Mouse (Mus musculus): Measurements from ENCODE around the gene Ulk4. TPM values are rescaled to one million over a fixed set of nuclear protein-coding genes. Genes with fewer than 3 reads are reported as not detected.

The Ulk4 gene
- polyA plus RNA-seq, 1 experiment from 2014 or later, result 153 TPM

GRCm38 (mm10) chr9:121297171-121298064, 20.4 kb upstream of the Ulk4 start, which contains the start of gene Trak1:
TSS of gene Trak1 (plus strand) at chr9:121297502.
- peak within 1 kb of the TSS; percentile 82 for H3K4me2 ChIP-seq (ENCODE audit: low read depth)
- DNase-seq (ENCODE audit: low spot score), result peak; percentile 75
- H3K9ac ChIP-seq (ENCODE audit: low read length), result peak within 1 kb of the TSS; percentile 81
- peak within 1 kb of the TSS; percentile 56 for H3K4me3 ChIP-seq (ENCODE audit: low read depth, low read length)
- 0% methylated on average over 64 of the region's 116 CpGs for WGBS
- H3K36me3 ChIP-seq (ENCODE audit: control insufficient read depth, insufficient read depth, low read length), result no peaks in the 10 kb centered on the region
- peak; percentile 80 for ATAC-seq (ENCODE audit: insufficient read depth, low FRiP score, low TSS enrichment)
- H3K27ac ChIP-seq (ENCODE audit: low read depth, low read length), result 0 out of 2 replicates have a peak within 1 kb of the TSS, but pooled peaks have one; percentile 39
- no peaks in the 10 kb centered on the region for H3K27me3 ChIP-seq (ENCODE audit: control insufficient read depth, insufficient read depth, low read length)
- H3K4me1 ChIP-seq (ENCODE audit: control insufficient read depth, insufficient read depth, low read length), result peaks cover 34% of the 10 kb centered on the region
- no peaks in the 10 kb centered on the region for H3K9me3 ChIP-seq (ENCODE audit: control insufficient read depth, low read length)

DNA sequence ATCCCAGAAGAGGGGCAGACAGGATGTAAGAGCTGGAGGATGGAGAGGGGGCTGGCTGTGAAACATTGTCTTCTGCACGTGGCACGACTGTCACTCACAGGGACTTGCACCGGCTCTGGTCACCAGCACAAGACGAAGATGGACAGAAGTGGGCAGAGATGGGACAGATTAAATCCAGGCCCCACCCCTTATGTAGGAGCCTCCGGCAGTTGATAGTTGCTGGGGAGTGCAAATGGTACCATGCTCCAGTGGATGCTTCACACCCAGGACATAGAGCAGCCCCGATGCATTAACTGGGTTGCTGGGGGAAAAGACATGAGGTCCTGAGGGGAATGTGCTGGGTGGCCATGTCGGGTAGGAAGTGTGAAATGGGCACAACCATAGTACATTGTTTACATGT, 18.2 kb upstream of the Ulk4 start:
- 84% methylated on average over 7 of the region's 7 CpGs for WGBS
- H3K4me1 ChIP-seq (ENCODE audit: control insufficient read depth, insufficient read depth, low read length), result peaks cover 24% of the 10 kb centered on the region
- H3K4me2 ChIP-seq (ENCODE audit: low read depth), result no peak overlapping the region
- ATAC-seq (ENCODE audit: insufficient read depth, low FRiP score, low TSS enrichment) (no peak), DNase-seq (ENCODE audit: low spot score) (no peak)
- H3K27ac ChIP-seq (ENCODE audit: low read depth, low read length), result no peak overlapping the region
- H3K27me3 ChIP-seq (ENCODE audit: control insufficient read depth, insufficient read depth, low read length), result no peaks in the 10 kb centered on the region
- H3K9ac ChIP-seq (ENCODE audit: low read length), result no peak overlapping the region
- H3K4me3 ChIP-seq (ENCODE audit: low read depth, low read length), result no peak overlapping the region
- no peaks in the 10 kb centered on the region for H3K9me3 ChIP-seq (ENCODE audit: control insufficient read depth, low read length)
- no peaks in the 10 kb centered on the region for H3K36me3 ChIP-seq (ENCODE audit: control insufficient read depth, insufficient read depth, low read length)

GRCm38 (mm10) chr9:121293187-121293586, 16.2 kb upstream of the Ulk4 start:
- no peak overlapping the region for H3K4me3 ChIP-seq (ENCODE audit: low read depth, low read length)
- H3K9ac ChIP-seq (ENCODE audit: low read length), result no peak overlapping the region
- H3K4me1 ChIP-seq (ENCODE audit: control insufficient read depth, insufficient read depth, low read length), result peaks cover 4% of the 10 kb centered on the region
- H3K9me3 ChIP-seq (ENCODE audit: control insufficient read depth, low read length), result no peaks in the 10 kb centered on the region
- H3K36me3 ChIP-seq (ENCODE audit: control insufficient read depth, insufficient read depth, low read length), result no peaks in the 10 kb centered on the region
- no peak overlapping the region for H3K27ac ChIP-seq (ENCODE audit: low read depth, low read length)
- DNase-seq (ENCODE audit: low spot score) (no peak), ATAC-seq (ENCODE audit: insufficient read depth, low FRiP score, low TSS enrichment) (no peak)
- H3K4me2 ChIP-seq (ENCODE audit: low read depth), result no peak overlapping the region
- H3K27me3 ChIP-seq (ENCODE audit: control insufficient read depth, insufficient read depth, low read length), result no peaks in the 10 kb centered on the region
- WGBS, result 84% methylated on average over 7 of the region's 7 CpGs

DNA sequence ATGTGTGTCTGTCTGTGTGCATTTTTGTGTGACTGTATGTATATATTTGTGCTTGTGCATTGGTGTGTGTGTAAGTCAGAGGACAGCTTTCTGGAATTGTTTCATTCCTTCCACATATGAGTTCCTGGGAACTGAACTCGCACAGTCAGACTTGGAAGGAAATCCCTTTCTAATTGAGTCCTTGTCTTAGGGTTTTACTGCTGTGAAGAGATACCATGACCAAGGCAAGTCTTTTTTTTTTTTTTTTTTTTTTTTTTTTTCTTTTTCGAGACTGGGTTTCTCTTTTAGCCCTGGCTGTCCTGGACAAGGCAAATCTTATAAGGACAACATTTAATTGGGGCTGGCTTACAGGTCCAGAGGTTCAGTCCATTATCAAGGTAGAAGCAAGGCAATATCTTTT, 14.3 kb upstream of the Ulk4 start:
- no peak overlapping the region for H3K4me2 ChIP-seq (ENCODE audit: low read depth)
- H3K9ac ChIP-seq (ENCODE audit: low read length), result no peak overlapping the region
- H3K4me3 ChIP-seq (ENCODE audit: low read depth, low read length), result no peak overlapping the region
- ATAC-seq (ENCODE audit: insufficient read depth, low FRiP score, low TSS enrichment) (no peak), DNase-seq (ENCODE audit: low spot score) (no peak)
- H3K4me1 ChIP-seq (ENCODE audit: control insufficient read depth, insufficient read depth, low read length), result peaks cover 3% of the 10 kb centered on the region; the same call in 1 of the 2 replicates
- H3K36me3 ChIP-seq (ENCODE audit: control insufficient read depth, insufficient read depth, low read length), result no peaks in the 10 kb centered on the region
- H3K27ac ChIP-seq (ENCODE audit: low read depth, low read length), result no peak overlapping the region
- 81% methylated on average over 2 of the region's 2 CpGs for WGBS
- no peaks in the 10 kb centered on the region for H3K9me3 ChIP-seq (ENCODE audit: control insufficient read depth, low read length)
- no peaks in the 10 kb centered on the region for H3K27me3 ChIP-seq (ENCODE audit: control insufficient read depth, insufficient read depth, low read length)

DNA sequence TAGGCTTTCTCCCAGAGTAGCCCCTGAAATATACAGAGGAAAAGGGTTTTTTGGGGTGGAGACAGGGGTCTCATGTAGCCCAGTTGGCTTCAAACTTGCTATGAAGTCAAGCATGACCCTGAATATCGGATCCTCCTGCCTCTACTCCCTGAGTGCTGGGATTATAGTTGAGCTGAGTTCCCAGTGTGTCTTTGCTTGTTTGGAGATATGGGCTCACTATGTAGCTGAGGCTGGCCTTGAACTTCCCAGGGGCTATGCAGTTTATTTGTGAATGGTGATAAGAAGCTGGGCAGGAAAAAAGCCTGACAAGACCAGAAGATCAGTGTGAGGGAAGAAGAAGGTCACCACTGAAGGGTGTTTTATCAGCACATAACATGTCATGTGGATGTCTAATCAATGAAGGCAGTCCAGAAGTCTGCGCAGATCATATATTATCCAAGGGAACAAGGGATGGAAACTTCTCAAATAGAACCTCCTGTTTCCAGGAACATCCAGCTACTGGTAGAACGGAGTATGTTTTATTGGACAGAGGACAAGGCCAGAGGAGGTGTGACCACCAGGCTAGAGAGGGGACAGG, 9.4 kb upstream of the Ulk4 start:
- H3K4me2 ChIP-seq (ENCODE audit: low read depth), result peak overlapping the region; percentile 47
- ATAC-seq (ENCODE audit: insufficient read depth, low FRiP score, low TSS enrichment) (no peak), DNase-seq (ENCODE audit: low spot score) (no peak)
- no peaks in the 10 kb centered on the region for H3K9me3 ChIP-seq (ENCODE audit: control insufficient read depth, low read length)
- 90% methylated on average over 3 of the region's 3 CpGs for WGBS
- peaks cover 5% of the 10 kb centered on the region; the same call in 1 of the 2 replicates for H3K4me1 ChIP-seq (ENCODE audit: control insufficient read depth, insufficient read depth, low read length)
- H3K27ac ChIP-seq (ENCODE audit: low read depth, low read length), result no peak overlapping the region
- peak overlapping the region; percentile 43 for H3K4me3 ChIP-seq (ENCODE audit: low read depth, low read length)
- H3K36me3 ChIP-seq (ENCODE audit: control insufficient read depth, insufficient read depth, low read length), result peaks cover 2% of the 10 kb centered on the region; the same call in 1 of the 2 replicates
- H3K27me3 ChIP-seq (ENCODE audit: control insufficient read depth, insufficient read depth, low read length), result no peaks in the 10 kb centered on the region
- peak overlapping the region; percentile 24; the same call in 1 of the 2 replicates for H3K9ac ChIP-seq (ENCODE audit: low read length)

GRCm38 (mm10) chr9:121285341-121286324, 8.6 kb upstream of the Ulk4 start:
- ATAC-seq (ENCODE audit: insufficient read depth, low FRiP score, low TSS enrichment) (peak; percentile 75), DNase-seq (ENCODE audit: low spot score) (peak; percentile 74)
- H3K4me2 ChIP-seq (ENCODE audit: low read depth), result peak overlapping the region; percentile 47
- peaks cover 5% of the 10 kb centered on the region; the same call in 1 of the 2 replicates for H3K4me1 ChIP-seq (ENCODE audit: control insufficient read depth, insufficient read depth, low read length)
- H3K36me3 ChIP-seq (ENCODE audit: control insufficient read depth, insufficient read depth, low read length), result peaks cover 2% of the 10 kb centered on the region; the same call in 1 of the 2 replicates
- H3K27ac ChIP-seq (ENCODE audit: low read depth, low read length), result no peak overlapping the region
- H3K27me3 ChIP-seq (ENCODE audit: control insufficient read depth, insufficient read depth, low read length), result no peaks in the 10 kb centered on the region
- WGBS, result 23% methylated on average over 29 of the region's 29 CpGs
- peak overlapping the region; percentile 52 for H3K9ac ChIP-seq (ENCODE audit: low read length)
- no peaks in the 10 kb centered on the region for H3K9me3 ChIP-seq (ENCODE audit: control insufficient read depth, low read length)
- H3K4me3 ChIP-seq (ENCODE audit: low read depth, low read length), result peak overlapping the region; percentile 43

- ATAC-seq (ENCODE audit: insufficient read depth, low FRiP score, low TSS enrichment), result no peak
- Histone ChIP-seq H3K9ac (ENCODE audit: low read length) (no peak overlapping the region), H3K4me2 (ENCODE audit: low read depth) (no peak overlapping the region), H3K27me3 (ENCODE audit: control insufficient read depth, insufficient read depth, low read length) (no peaks in the 10 kb centered on the region), H3K27ac (ENCODE audit: low read depth, low read length) (no peak overlapping the region), H3K4me1 (ENCODE audit: control insufficient read depth, insufficient read depth, low read length) (peaks cover 5% of the 10 kb centered on the region; the same call in 1 of the 2 replicates), H3K36me3 (ENCODE audit: control insufficient read depth, insufficient read depth, low read length) (peaks cover 2% of the 10 kb centered on the region; the same call in 1 of the 2 replicates), H3K9me3 (ENCODE audit: control insufficient read depth, low read length) (no peaks in the 10 kb centered on the region), H3K4me3 (ENCODE audit: low read depth, low read length) (no peak overlapping the region)
- WGBS, result 94% methylated on average over 3 of the region's 3 CpGs
- no peak for DNase-seq (ENCODE audit: low spot score)
These were observed 7.4 kb upstream of the Ulk4 start for GRCm38 (mm10) chr9:121284422-121284821.

DNA sequence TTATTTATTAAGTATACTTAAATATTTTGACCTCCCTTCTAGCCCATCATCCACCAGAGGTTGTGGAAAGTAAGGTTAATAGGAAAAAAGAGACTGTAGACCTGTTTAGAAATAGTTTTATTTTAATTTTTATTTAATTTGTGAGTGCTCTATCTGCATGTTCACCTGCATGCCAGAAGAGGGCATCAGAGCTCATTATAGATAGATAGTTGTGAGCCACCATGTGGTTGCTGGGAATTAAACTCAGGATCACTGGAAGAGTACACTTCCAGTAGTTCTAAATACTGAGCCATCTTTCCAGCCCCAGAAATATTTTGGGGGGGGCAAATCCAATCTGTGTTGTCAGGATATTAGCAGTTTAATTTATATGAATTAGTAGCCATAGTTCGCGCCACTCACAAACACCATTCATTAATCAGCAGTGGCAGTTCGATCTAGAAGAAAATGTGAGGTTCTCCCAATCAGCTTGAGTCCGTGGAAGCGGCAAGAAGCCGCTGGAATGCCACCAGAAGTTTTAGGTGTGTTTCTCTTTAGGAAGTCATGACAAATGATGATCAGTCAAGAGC, 6.7 kb upstream of the Ulk4 start:
- Histone ChIP-seq H3K4me3 (ENCODE audit: low read depth, low read length) (no peak overlapping the region), H3K9me3 (ENCODE audit: control insufficient read depth, low read length) (no peaks in the 10 kb centered on the region), H3K36me3 (ENCODE audit: control insufficient read depth, insufficient read depth, low read length) (peaks cover 2% of the 10 kb centered on the region; the same call in 1 of the 2 replicates), H3K27ac (ENCODE audit: low read depth, low read length) (no peak overlapping the region), H3K27me3 (ENCODE audit: control insufficient read depth, insufficient read depth, low read length) (no peaks in the 10 kb centered on the region), H3K4me2 (ENCODE audit: low read depth) (no peak overlapping the region), H3K9ac (ENCODE audit: low read length) (no peak overlapping the region), H3K4me1 (ENCODE audit: control insufficient read depth, insufficient read depth, low read length) (peaks cover 5% of the 10 kb centered on the region; the same call in 1 of the 2 replicates)
- DNase-seq (ENCODE audit: low spot score), result no peak
- WGBS, result 98% methylated on average over 6 of the region's 6 CpGs
- ATAC-seq (ENCODE audit: insufficient read depth, low FRiP score, low TSS enrichment), result no peak
